Mouse (Mus musculus) forebrain, embryonic 15.5 days (tissue): ENCODE measurements around the gene Srsf1. TPM values are rescaled to one million over a fixed set of nuclear protein-coding genes. Genes with fewer than 3 reads are reported as not detected.

Experiments used
- polyA plus RNA-seq: library from polyadenylated mRNA; unstranded; fragments of >200 nt; fragmentation: Nextera tagmentation; extraction: Ambion mirVana; gene quantifications from 2 replicates; pipeline ENCODE4 v1.2.1, GENCODE M21; 2015

The Srsf1 gene
- polyA plus RNA-seq, 1 experiment from 2014 or later, result 342 TPM

Other genes with a start within 250 kb of the Srsf1 start
- gene Lpo, start 219.1 kb upstream of the Srsf1 start, polyA plus RNA-seq, result 0.62 and 0.89 TPM in 2 replicates
- 12.1 and 13.3 TPM in 2 replicates for gene Mks1, start 194.2 kb upstream of the Srsf1 start, polyA plus RNA-seq
- gene Epx, start 171.8 kb upstream of the Srsf1 start, polyA plus RNA-seq, result 0.09 and 0.28 TPM in 2 replicates
- gene Olfr462, start 155.1 kb upstream of the Srsf1 start, polyA plus RNA-seq, result not detected in 2 replicates
- gene Olfr463, start 150.0 kb upstream of the Srsf1 start, polyA plus RNA-seq, result not detected in 2 replicates
- gene Olfr464, start 126.4 kb upstream of the Srsf1 start, polyA plus RNA-seq, result not detected in 2 replicates
- 38.5 and 39.3 TPM in 2 replicates for gene Dynll2, start 59.8 kb upstream of the Srsf1 start, polyA plus RNA-seq
- 60.6 and 61.4 TPM in 2 replicates for gene Vezf1, start 20.9 kb downstream of the Srsf1 start, polyA plus RNA-seq
- gene Cuedc1, start 50.7 kb downstream of the Srsf1 start, polyA plus RNA-seq, result 39.2 and 43.4 TPM in 2 replicates
- 67.0 and 68.1 TPM in 2 replicates for gene Mrps23, start 157.0 kb downstream of the Srsf1 start, polyA plus RNA-seq
- gene Ccdc182, start 246.7 kb downstream of the Srsf1 start, polyA plus RNA-seq, result 0.23 TPM in 1 of 2 replicates, not detected in the other